Mouse (Mus musculus) heart, embryonic 12.5 days (tissue): ENCODE measurements around the gene Pon2. TPM values are rescaled to one million over a fixed set of nuclear protein-coding genes. Genes with fewer than 3 reads are reported as not detected.
"Not testable (repeated sequence)": the region's sequence is repeated elsewhere in the genome, so short reads cannot be mapped to it uniquely, and the experiment has no call there.

Experiments
- ATAC-seq: fragments of 200-750 bp; cut with Nextera tagmentation; 2 replicates; pipeline ENCODE4 v1.8.0; 2017; ENCODE audit warnings: moderate TSS enrichment, moderate library complexity; ENCODE audit not compliant: insufficient number of reproducible peaks, low FRiP score
- H3K27ac ChIP-seq: fragments of 300-500 bp; sonication (generic); 2 replicates; pipeline ENCODE4 v1.5.1; 2016; ENCODE audit warnings: mild to moderate bottlenecking, moderate library complexity; ENCODE audit not compliant: poor library complexity, severe bottlenecking
- H3K27me3 ChIP-seq: fragments of 300-500 bp; sonication (generic); replicated peaks from 2 replicates; pipeline ENCODE4 v1.6.1; 2016; ENCODE audit warnings: mild to moderate bottlenecking, moderate library complexity
- H3K36me3 ChIP-seq: fragments of 300-500 bp; sonication (generic); 2 replicates; pipeline ENCODE4 v1.6.1; 2016; ENCODE audit warnings: mild to moderate bottlenecking, moderate library complexity
- H3K4me1 ChIP-seq: fragments of 300-500 bp; sonication (generic); replicated peaks from 2 replicates; pipeline ENCODE4 v1.6.1; 2016; ENCODE audit warnings: mild to moderate bottlenecking
- H3K4me2 ChIP-seq: fragments of 300-500 bp; sonication (generic); 2 replicates; pipeline ENCODE4 v1.6.1; 2016; ENCODE audit warnings: mild to moderate bottlenecking, moderate library complexity
- H3K4me3 ChIP-seq: fragments of 300-500 bp; sonication (generic); 2 replicates; pipeline ENCODE4 v1.5.1; 2016; ENCODE audit warnings: mild to moderate bottlenecking
- H3K9ac ChIP-seq: fragments of 300-500 bp; sonication (generic); 2 replicates; pipeline ENCODE4 v1.6.1; 2016; ENCODE audit warnings: mild to moderate bottlenecking, moderate library complexity
- H3K9me3 ChIP-seq: fragments of 300-500 bp; sonication (generic); replicated peaks from 2 replicates; pipeline ENCODE4 v1.6.1; 2016; ENCODE audit warnings: mild to moderate bottlenecking, moderate library complexity
- WGBS: fragments of 180-500 bp; shearing (Covaris S2); methylation state at CpG from one replicate; pipeline ENCODE4 v1.1.7; 2016; 5-methylcytosine and 5-hydroxymethylcytosine counted together
- polyA plus RNA-seq: library from polyadenylated mRNA; unstranded; fragments of >200 nt; fragmentation: Nextera tagmentation; extraction: Ambion mirVana; gene quantifications from 2 replicates; pipeline ENCODE4 v1.2.1, GENCODE M21; 2016

The Pon2 gene
- polyA plus RNA-seq, 1 experiment from 2014 or later: 39.9 TPM

- Histone ChIP-seq H3K36me3 (peaks cover 17% of the 10 kb centered on the region), H3K4me1 (no peaks in the 10 kb centered on the region), H3K4me2 (no peak overlapping the region), H3K4me3 (no peak overlapping the region), H3K27me3 (no peaks in the 10 kb centered on the region), H3K27ac (no peak overlapping the region), H3K9ac (no peak overlapping the region), H3K9me3 (no peaks in the 10 kb centered on the region)
- 81% methylated on average over 5 of the region's 5 CpGs for WGBS
- ATAC-seq: no peak
These were observed 68.0 kb downstream of the Pon2 start for GRCm38 (mm10) chr6:5230261-5230660.

- not testable (repeated sequence) for H3K4me1 ChIP-seq, H3K27ac ChIP-seq, H3K9me3 ChIP-seq, H3K36me3 ChIP-seq, H3K4me2 ChIP-seq, H3K9ac ChIP-seq, H3K4me3 ChIP-seq, ATAC-seq, H3K27me3 ChIP-seq
- WGBS: 82% methylated on average over 2 of the region's 2 CpGs
These were observed 74.7 kb downstream of the Pon2 start for GRCm38 (mm10) chr6:5223551-5223950.

DNA sequence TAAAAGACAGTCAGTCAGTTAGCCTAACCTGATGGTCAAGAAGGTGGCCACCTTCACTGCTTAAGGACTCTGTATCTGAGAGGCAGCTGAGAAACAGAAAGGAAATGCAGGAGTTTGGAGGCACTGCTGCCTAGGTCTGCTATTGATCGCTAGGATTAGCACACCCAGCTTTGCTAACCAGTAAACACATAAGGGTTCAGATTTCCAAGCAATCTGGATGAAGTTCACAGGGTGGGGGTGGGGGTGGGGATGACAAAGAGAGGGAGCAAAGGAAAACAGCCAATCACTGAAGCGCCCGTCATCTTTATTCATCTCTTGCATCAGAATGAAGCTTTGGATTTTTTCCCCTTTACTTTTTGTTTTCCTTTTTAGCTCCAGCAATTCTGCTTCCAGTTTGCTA lies 76.2 kb downstream of the Pon2 start:
- Histone ChIP-seq H3K36me3 (peaks cover 10% of the 10 kb centered on the region), H3K4me2 (no peak overlapping the region), H3K4me3 (no peak overlapping the region), H3K9ac (no peak overlapping the region), H3K27me3 (no peaks in the 10 kb centered on the region), H3K4me1 (no peaks in the 10 kb centered on the region), H3K27ac (no peak overlapping the region), H3K9me3 (no peaks in the 10 kb centered on the region)
- WGBS: 73% methylated on average over 3 of the region's 3 CpGs
- ATAC-seq: no peak

DNA sequence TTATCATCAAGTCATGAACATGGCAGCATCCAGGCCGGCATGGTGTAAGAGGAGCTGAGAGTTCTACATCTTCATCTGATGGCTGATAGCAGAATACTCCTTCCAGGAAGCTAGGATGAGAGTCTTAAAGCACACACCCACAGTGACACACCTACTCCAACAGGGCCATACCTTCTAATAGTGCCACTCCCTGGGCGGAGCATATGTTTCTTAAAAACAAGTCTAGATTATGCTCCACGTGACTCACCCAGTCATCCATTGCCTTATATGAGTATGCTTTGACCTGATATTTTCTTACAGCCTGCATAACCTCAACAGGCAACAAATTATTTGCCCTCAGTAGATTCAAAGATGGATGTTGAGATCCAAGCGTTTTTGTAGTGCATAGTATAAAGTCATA lies 80.1 kb downstream of the Pon2 start:
- WGBS: 84% methylated on average over 4 of the region's 4 CpGs
- ATAC-seq: no peak
- H3K9me3 ChIP-seq: no peaks in the 10 kb centered on the region

More for the DNA sequence above, 80.1 kb downstream of the Pon2 start:
- H3K9ac ChIP-seq: no peak overlapping the region
- H3K4me3 ChIP-seq: no peak overlapping the region
- H3K27ac ChIP-seq: no peak overlapping the region
- H3K36me3 ChIP-seq: peaks cover 12% of the 10 kb centered on the region
- H3K27me3 ChIP-seq: no peaks in the 10 kb centered on the region
- no peaks in the 10 kb centered on the region for H3K4me1 ChIP-seq
- H3K4me2 ChIP-seq: no peak overlapping the region

Other genes starting within 250 kb of the Pon2 start
- gene Pon1, start 104.5 kb downstream of the Pon2 start, polyA plus RNA-seq: not detected in 2 replicates
- gene Pon3, start 42.2 kb downstream of the Pon2 start, polyA plus RNA-seq: 35.5 and 38.5 TPM in 2 replicates
- 50.5 and 52.7 TPM in 2 replicates for gene Asb4, start 84.9 kb upstream of the Pon2 start, polyA plus RNA-seq
- gene Pdk4, start 197.9 kb upstream of the Pon2 start, polyA plus RNA-seq: 20.4 and 22.5 TPM in 2 replicates